Mouse (Mus musculus): Measurements from ENCODE around the gene AC109138.7. TPM values are rescaled to one million over a fixed set of nuclear protein-coding genes. Genes with fewer than 3 reads are reported as not detected.

AC109138.7 gene
- polyA plus RNA-seq (2014; fragmentation: Nextera tagmentation; extraction: Ambion mirVana) = not detected in 2 replicates

DNA sequence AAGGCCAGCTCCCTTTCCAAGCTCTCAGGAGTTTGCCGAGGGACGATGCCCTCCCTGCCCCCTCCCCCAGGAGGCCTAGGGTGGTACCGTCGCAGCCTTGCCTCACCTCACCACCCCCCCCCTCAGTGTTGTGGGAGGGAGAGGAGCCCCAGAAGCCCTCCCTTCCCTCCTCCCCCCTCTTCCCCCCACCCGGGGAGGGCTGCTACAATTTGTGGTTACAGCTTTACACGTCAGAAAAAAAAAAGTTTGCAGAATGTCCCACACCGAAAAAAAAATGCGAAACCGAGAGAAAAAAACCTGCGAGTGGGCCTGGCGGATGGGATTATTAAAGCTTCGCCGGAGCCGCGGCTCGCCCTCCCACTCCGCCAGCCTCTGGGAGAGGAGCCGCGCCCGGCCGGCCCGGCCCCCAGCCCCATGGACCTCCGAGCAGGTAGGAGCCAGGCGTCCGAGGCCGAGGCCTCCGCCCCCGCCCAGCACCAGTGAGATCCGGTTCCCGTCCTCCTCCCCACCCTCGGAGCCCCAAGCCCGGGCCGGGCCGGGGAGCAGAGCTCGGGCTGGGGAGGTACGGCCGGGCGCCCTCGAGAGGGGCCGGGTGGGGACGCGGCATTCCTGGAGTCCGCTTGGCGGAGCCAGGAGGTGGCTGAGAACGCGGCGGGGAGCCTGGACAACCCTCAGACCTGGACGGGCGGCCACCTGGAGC lies at the start of gene AC109138.7, which contains the start of gene Clcf1:
Gene AC109138.7, plus strand, starts transcription at position 287 of the 700 bp plus-strand sequence.
Gene Clcf1, plus strand, starts transcription at position 168 of the 700 bp plus-strand sequence.
- H3K9me3 ChIP-seq (ENCODE audit: control insufficient read depth, low read length) = no peaks in the 10 kb centered on the region
- no peaks in the 10 kb centered on the region for H3K27me3 ChIP-seq (replicated peaks; ENCODE audit: control insufficient read depth, insufficient read depth, low read length)
- H3K27ac ChIP-seq (replicated peaks; ENCODE audit: low read depth, low read length) = peak within 1 kb of the TSS; percentile 95
- H3K4me2 ChIP-seq (ENCODE audit: low read depth, low read length) = peak within 1 kb of the TSS; percentile 84
- H3K9ac ChIP-seq (ENCODE audit: low read depth, low read length) = peak within 1 kb of the TSS; percentile 92
- no peaks in the 10 kb centered on the region for H3K36me3 ChIP-seq (ENCODE audit: control insufficient read depth, insufficient read depth, low read length)
- H3K4me3 ChIP-seq (ENCODE audit: low read depth, low read length) = peak within 1 kb of the TSS; percentile 86
- DNase-seq (ENCODE audit: low spot score) = peak; percentile 76
- H3K4me1 ChIP-seq (ENCODE audit: control insufficient read depth, insufficient read depth, low read length) = peaks cover 44% of the 10 kb centered on the region
- WGBS = 0% methylated on average over 20 of the region's 49 CpGs
- ATAC-seq (ENCODE audit: low read depth) = peak; percentile 72

DNA sequence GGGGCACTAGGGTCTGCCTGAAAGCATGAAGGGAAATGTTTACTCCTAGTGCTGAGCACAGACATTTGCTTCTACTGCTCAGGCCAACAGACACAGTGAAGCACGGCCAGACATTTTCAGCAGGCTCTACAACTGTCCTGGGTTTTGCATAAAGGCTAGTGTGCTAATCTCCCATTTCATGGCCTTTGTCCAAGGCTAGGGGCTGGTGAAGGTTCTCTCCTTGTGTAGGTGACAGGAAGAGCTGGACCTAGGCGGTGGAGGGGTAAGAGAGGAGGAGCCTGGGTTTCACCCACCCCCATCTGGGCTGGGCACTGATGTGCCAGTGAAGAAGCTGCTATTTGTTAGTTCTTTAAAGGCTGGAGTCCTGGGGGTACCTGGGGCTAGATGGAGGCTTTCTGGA lies 49.4 kb upstream of the AC109138.7 start:
- no peak for ATAC-seq (ENCODE audit: low read depth)
- no peak overlapping the region for H3K9ac ChIP-seq (ENCODE audit: low read depth, low read length)
- H3K9me3 ChIP-seq (ENCODE audit: control insufficient read depth, low read length) = no peaks in the 10 kb centered on the region
- no peaks in the 10 kb centered on the region for H3K27me3 ChIP-seq (replicated peaks; ENCODE audit: control insufficient read depth, insufficient read depth, low read length)
- WGBS = 72% methylated on average over 2 of the region's 2 CpGs
- no peak overlapping the region for H3K4me2 ChIP-seq (ENCODE audit: low read depth, low read length)
- peaks cover 11% of the 10 kb centered on the region for H3K4me1 ChIP-seq (ENCODE audit: control insufficient read depth, insufficient read depth, low read length)
- H3K4me3 ChIP-seq (ENCODE audit: low read depth, low read length) = no peak overlapping the region
- peaks cover 19% of the 10 kb centered on the region for H3K36me3 ChIP-seq (ENCODE audit: control insufficient read depth, insufficient read depth, low read length)
- H3K27ac ChIP-seq (replicated peaks; ENCODE audit: low read depth, low read length) = no peak overlapping the region
- no peak for DNase-seq (ENCODE audit: low spot score)

DNA sequence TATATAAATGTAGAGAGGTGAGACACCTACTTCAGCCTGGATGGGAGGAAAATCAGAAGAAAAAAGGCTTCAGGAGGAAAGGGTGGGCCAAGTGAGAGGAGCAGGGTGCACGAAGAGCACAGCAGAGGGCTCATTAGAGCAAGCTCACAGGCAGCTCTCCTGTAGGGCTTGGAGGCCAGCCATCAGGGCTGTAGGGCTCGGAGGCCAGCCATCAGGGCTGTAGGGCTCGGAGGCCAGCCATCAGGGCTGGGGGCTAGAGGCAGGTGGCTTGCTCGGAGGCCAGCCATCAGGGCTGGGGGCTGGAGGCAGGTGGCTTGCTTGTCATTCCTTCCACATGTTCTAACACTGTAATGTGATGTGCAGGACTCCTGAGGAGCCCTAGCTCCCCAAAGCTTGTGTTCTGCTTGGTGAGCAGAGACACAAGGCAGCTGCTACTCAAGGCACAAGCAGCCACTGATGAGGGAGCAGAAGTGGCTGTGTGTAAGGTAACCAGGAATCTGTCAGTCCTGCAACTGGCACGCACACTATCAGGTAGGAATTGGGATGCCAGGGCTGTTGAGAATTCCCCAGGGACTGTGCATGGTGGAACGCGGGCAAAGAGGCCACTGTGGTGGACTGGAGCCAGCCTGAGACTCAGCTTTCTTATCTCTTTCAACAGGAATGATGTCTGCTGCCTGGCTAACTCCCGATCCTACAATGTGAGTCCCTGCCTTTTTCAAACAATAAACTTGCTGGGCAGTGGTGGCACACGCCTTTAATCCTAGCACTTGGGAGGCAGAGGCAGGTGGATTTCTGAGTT lies 47.3 kb upstream of the AC109138.7 start:
- Histone ChIP-seq H3K27ac (replicated peaks; ENCODE audit: low read depth, low read length) (no peak overlapping the region), H3K9ac (ENCODE audit: low read depth, low read length) (no peak overlapping the region), H3K27me3 (replicated peaks; ENCODE audit: control insufficient read depth, insufficient read depth, low read length) (no peaks in the 10 kb centered on the region), H3K36me3 (ENCODE audit: control insufficient read depth, insufficient read depth, low read length) (peaks cover under 1% of the 10 kb centered on the region; the same call in 1 of the 2 replicates), H3K4me2 (ENCODE audit: low read depth, low read length) (no peak overlapping the region), H3K4me1 (ENCODE audit: control insufficient read depth, insufficient read depth, low read length) (peaks cover 20% of the 10 kb centered on the region), H3K9me3 (ENCODE audit: control insufficient read depth, low read length) (no peaks in the 10 kb centered on the region), H3K4me3 (ENCODE audit: low read depth, low read length) (no peak overlapping the region)
- ATAC-seq (ENCODE audit: low read depth) (no peak), DNase-seq (ENCODE audit: low spot score) (no peak)
- 78% methylated on average over 8 of the region's 9 CpGs for WGBS

DNA sequence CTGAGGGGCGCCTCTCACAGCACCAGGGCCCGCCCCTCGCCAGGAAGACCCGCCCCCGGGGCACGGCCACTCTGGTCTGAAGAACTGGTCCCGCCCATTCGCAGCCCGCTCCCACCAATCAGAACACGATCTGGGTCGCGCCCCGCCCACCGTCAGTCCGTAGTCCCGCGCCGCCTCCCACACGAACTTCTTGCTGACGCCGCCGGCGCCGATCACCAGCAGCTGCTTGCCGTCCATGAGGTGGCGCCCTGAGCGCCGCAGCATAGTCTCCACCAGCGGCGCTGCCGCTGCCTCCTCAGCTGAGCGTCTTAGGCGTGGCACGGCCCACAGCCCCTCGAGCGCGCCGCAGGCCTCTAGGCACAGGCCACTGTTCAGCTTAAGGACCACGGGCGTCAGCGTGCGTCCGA lies 44.8 kb upstream of the AC109138.7 start:
- under 1% methylated on average over 41 of the region's 43 CpGs for WGBS

DNA sequence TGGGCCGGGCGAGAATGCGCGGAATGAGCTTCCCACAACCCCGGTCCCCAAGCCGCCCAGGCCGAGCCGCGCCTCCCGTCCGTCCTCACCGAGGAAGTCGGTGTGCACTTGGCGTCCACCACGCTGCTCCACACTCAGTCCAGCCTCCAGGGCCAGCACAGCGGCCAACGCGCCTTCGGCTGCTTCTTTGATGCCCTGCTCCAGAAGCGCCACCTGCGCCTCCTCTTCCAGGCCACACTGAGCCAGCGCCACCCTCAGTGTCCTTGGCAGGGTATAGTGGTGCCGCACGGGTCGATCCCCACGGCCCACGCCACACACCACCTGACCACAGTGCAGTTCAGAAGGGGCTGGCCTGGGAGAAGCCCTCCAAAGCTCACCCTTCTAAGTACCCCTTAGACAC lies 44.3 kb upstream of the AC109138.7 start:
- H3K27ac ChIP-seq (replicated peaks; ENCODE audit: low read depth, low read length) = peak overlapping the region; percentile 90
- H3K4me1 ChIP-seq (ENCODE audit: control insufficient read depth, insufficient read depth, low read length) = peaks cover 11% of the 10 kb centered on the region
- DNase-seq (ENCODE audit: low spot score) = no peak
- peak overlapping the region; percentile 96 for H3K4me2 ChIP-seq (ENCODE audit: low read depth, low read length)
- H3K9ac ChIP-seq (ENCODE audit: low read depth, low read length) = peak overlapping the region; percentile 87
- no peaks in the 10 kb centered on the region for H3K9me3 ChIP-seq (ENCODE audit: control insufficient read depth, low read length)
- H3K4me3 ChIP-seq (ENCODE audit: low read depth, low read length) = peak overlapping the region; percentile 55
- no peaks in the 10 kb centered on the region for H3K36me3 ChIP-seq (ENCODE audit: control insufficient read depth, insufficient read depth, low read length)
- 7% methylated on average over 18 of the region's 27 CpGs for WGBS
- ATAC-seq (ENCODE audit: low read depth) = peak; percentile 34
- no peaks in the 10 kb centered on the region for H3K27me3 ChIP-seq (replicated peaks; ENCODE audit: control insufficient read depth, insufficient read depth, low read length)

More for the DNA sequence above, 44.8 kb upstream of the AC109138.7 start:
- peaks cover 11% of the 10 kb centered on the region for H3K4me1 ChIP-seq (ENCODE audit: control insufficient read depth, insufficient read depth, low read length)
- peak overlapping the region; percentile 90 for H3K27ac ChIP-seq (replicated peaks; ENCODE audit: low read depth, low read length)
- H3K9me3 ChIP-seq (ENCODE audit: control insufficient read depth, low read length) = no peaks in the 10 kb centered on the region
- DNase-seq (ENCODE audit: low spot score) = peak; percentile 99
- H3K9ac ChIP-seq (ENCODE audit: low read depth, low read length) = peak overlapping the region; percentile 87
- H3K4me3 ChIP-seq (ENCODE audit: low read depth, low read length) = peak overlapping the region; percentile 55
- peak overlapping the region; percentile 96 for H3K4me2 ChIP-seq (ENCODE audit: low read depth, low read length)
- peak; percentile 96 for ATAC-seq (ENCODE audit: low read depth)
- no peaks in the 10 kb centered on the region for H3K27me3 ChIP-seq (replicated peaks; ENCODE audit: control insufficient read depth, insufficient read depth, low read length)
- H3K36me3 ChIP-seq (ENCODE audit: control insufficient read depth, insufficient read depth, low read length) = no peaks in the 10 kb centered on the region

DNA sequence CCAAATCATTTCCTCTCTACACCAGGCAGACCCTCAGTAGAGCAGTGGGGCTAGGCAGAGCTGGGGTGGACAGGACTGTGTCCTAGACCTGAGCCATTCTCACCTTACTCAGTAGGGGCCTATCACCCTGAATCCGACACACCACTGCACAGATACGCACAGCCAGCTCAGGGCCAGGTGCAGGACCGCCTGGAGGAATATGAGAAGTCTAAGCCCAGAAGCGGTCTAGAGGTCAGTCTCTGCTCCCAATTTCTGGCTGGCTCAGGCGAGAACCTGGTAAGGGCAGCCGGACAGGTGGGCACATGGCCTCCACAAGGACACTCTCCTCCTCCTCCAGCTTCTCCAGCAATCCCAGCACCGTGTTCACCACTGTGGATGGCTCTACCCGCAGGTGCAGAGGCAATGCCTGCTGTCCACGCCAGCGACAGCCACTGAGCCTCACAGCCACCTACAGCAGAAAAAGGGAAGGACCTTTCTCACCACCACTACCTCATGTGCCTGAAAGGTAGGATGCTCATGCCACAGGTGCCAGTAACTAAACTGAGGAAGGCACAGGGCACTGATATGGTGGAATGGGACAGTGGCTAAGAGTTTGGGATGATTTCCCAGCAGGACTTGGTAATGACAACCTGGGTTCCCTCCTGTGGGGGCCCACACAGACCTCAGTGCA lies 43.3 kb upstream of the AC109138.7 start:
- H3K9me3 ChIP-seq (ENCODE audit: control insufficient read depth, low read length) = no peaks in the 10 kb centered on the region
- no peak overlapping the region for H3K9ac ChIP-seq (ENCODE audit: low read depth, low read length)
- no peak overlapping the region for H3K4me3 ChIP-seq (ENCODE audit: low read depth, low read length)
- no peak for DNase-seq (ENCODE audit: low spot score)
- no peaks in the 10 kb centered on the region for H3K27me3 ChIP-seq (replicated peaks; ENCODE audit: control insufficient read depth, insufficient read depth, low read length)
- ATAC-seq (ENCODE audit: low read depth) = no peak
- WGBS = 90% methylated on average over 9 of the region's 10 CpGs
- no peaks in the 10 kb centered on the region for H3K36me3 ChIP-seq (ENCODE audit: control insufficient read depth, insufficient read depth, low read length)
- no peak overlapping the region for H3K4me2 ChIP-seq (ENCODE audit: low read depth, low read length)
- H3K27ac ChIP-seq (replicated peaks; ENCODE audit: low read depth, low read length) = no peak overlapping the region
- peaks cover 16% of the 10 kb centered on the region for H3K4me1 ChIP-seq (ENCODE audit: control insufficient read depth, insufficient read depth, low read length)

DNA sequence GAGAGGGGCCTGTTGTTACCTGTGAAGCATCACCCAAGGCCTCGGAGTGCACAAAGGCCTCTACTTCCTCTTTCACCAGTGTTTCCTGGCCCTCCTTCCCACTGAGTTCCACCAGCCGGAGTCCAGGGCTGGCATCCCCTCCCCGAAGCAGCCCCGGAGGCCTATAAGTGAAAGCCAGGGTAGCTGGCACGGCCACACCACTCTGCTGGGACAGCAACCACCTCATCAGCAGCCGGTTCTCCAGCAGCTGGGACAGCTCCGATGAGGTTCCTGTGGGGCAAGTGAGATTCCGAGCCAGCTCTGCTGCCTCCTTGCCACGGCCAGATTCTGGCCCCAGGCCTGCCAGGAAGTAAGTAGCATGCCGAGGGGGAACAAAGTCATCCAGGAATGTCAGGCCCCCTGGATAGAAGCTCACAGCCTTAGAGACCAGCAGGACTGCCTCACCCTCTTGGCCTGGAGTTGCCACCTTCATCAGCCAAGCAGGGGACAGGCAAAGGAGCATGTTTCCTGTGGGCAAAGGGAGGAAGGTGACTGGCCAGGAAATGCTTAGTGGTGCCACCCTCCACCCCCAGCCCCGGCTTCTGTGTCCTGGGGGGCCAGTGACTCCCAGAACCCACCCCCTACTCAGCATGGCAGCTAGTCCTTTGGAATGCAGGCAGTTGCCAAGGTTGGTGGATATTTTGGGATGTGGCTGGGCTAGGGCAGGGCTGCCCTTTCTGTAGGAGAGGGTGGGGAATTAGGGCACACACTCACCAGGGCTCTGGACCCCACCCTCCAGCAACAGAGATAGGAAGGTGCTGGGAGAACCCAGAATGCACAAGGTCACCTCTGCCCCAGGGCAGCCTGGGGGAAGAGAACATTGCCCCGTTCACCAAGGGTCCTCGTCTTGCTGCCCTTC lies 42.5 kb upstream of the AC109138.7 start:
- Histone ChIP-seq H3K27me3 (replicated peaks; ENCODE audit: control insufficient read depth, insufficient read depth, low read length) (no peaks in the 10 kb centered on the region), H3K36me3 (ENCODE audit: control insufficient read depth, insufficient read depth, low read length) (no peaks in the 10 kb centered on the region), H3K9ac (ENCODE audit: low read depth, low read length) (0 out of 2 replicates have a peak overlapping the region, but pooled peaks have one; percentile 15), H3K9me3 (ENCODE audit: control insufficient read depth, low read length) (no peaks in the 10 kb centered on the region), H3K4me1 (ENCODE audit: control insufficient read depth, insufficient read depth, low read length) (peaks cover 16% of the 10 kb centered on the region), H3K4me2 (ENCODE audit: low read depth, low read length) (no peak overlapping the region), H3K4me3 (ENCODE audit: low read depth, low read length) (no peak overlapping the region), H3K27ac (replicated peaks; ENCODE audit: low read depth, low read length) (no peak overlapping the region; the same call in 1 of the 2 replicates)
- DNase-seq (ENCODE audit: low spot score) (no peak), ATAC-seq (ENCODE audit: low read depth) (no peak)
- WGBS = 44% methylated on average over 12 of the region's 13 CpGs
